Mouse (Mus musculus) myocyte (in vitro differentiated cells): ENCODE measurements around the gene Racgap1.

ENCODE experiments used
- CEBPB ChIP-seq: IDR thresholded peaks from 2 replicates; pipeline ENCODE4 v1.6.1; 2011; ENCODE audit warnings: mild to moderate bottlenecking, moderate library complexity; ENCODE audit not compliant: poor library complexity, insufficient read depth, severe bottlenecking
- MAX ChIP-seq: IDR thresholded peaks from one replicate; pipeline ENCODE4 v1.6.1; 2011; ENCODE audit warnings: low read depth, mild to moderate bottlenecking, control low read depth
- MYOD1 ChIP-seq, 3 experiments: IDR thresholded peaks; one replicate each; pipeline ENCODE4 v1.6.1; 2011; ENCODE audit warnings: control low read depth in 2 of 3, low read depth in 2 of 3, mild to moderate bottlenecking in 2 of 3, moderate library complexity in 1 of 3; ENCODE audit not compliant: insufficient read length in 2 of 3, control insufficient read depth in 1 of 3
- MYOG ChIP-seq, 3 experiments: IDR thresholded peaks; one replicate each; pipeline ENCODE4 v1.6.1; 2011; ENCODE audit warnings: control low read depth in 2 of 3, low read depth in 2 of 3, mild to moderate bottlenecking in 2 of 3; ENCODE audit not compliant: insufficient read length in 2 of 3, control insufficient read depth in 1 of 3, insufficient read depth in 1 of 3
- POLR2A ChIP-seq: IDR thresholded peaks from one replicate; pipeline ENCODE4 v1.6.1; 2011; ENCODE audit warnings: low read depth, mild to moderate bottlenecking, control low read depth, moderate library complexity; ENCODE audit not compliant: insufficient read length
- POLR2AphosphoS2 ChIP-seq: IDR thresholded peaks from one replicate; pipeline ENCODE4 v1.6.1; 2011; ENCODE audit warnings: low read depth, control low read depth; ENCODE audit not compliant: insufficient read length
- SRF ChIP-seq: IDR thresholded peaks from one replicate; pipeline ENCODE4 v1.6.1; 2011; ENCODE audit warnings: low read depth; ENCODE audit not compliant: control insufficient read depth, insufficient read length
- USF1 ChIP-seq: IDR thresholded peaks from one replicate; pipeline ENCODE4 v1.6.1; 2011; ENCODE audit warnings: low read depth, mild to moderate bottlenecking, control low read depth, moderate library complexity

- TF ChIP-seq POLR2A = no peak
- no peak for TF ChIP-seq POLR2AphosphoS2
- no peak for TF ChIP-seq USF1
- TF ChIP-seq CEBPB = no peak
- TF ChIP-seq MAX = no peak
- TF ChIP-seq MYOG (IDR thresholded peaks at IDR 0.05; ENCODE audit: control insufficient read depth in 1 of 3, insufficient read depth in 1 of 3, insufficient read length in 2 of 3, low read depth in 2 of 3) = no peak
- TF ChIP-seq SRF = no peak
- no peak for TF ChIP-seq MYOD1 (IDR thresholded peaks at IDR 0.05; ENCODE audit: control insufficient read depth in 1 of 3, insufficient read length in 2 of 3, low read depth in 2 of 3)
These were observed 7.6 kb downstream of the Racgap1 start for GRCm38 (mm10) chr15:99643832-99644231.
